Mouse (Mus musculus) lung, adult 2 months (tissue): Measurements from ENCODE around the gene Arhgef19.

ENCODE experiments used
- CTCF ChIP-seq: fragments of 200-500 bp; IDR thresholded peaks from 2 replicates; pipeline ENCODE4 v1.5.1; 2011; ENCODE audit warnings: mild to moderate bottlenecking, low read length, control low read depth; ENCODE audit not compliant: insufficient read depth
- POLR2A ChIP-seq: fragments of 200-500 bp; IDR thresholded peaks from 2 replicates; pipeline ENCODE4 v1.6.1; 2011; ENCODE audit warnings: low read depth, mild to moderate bottlenecking, control low read depth, low read length, borderline replicate concordance; ENCODE audit errors: extremely low read depth

GRCm38 (mm10) chr4:141236856-141237255 is 2.4 kb upstream of the Arhgef19 start:
- no peak for TF ChIP-seq POLR2A
- no peak for TF ChIP-seq CTCF
